Mouse (Mus musculus): ENCODE measurements around the gene Olfr625-ps1.
"Not testable (repeated sequence)": the region's sequence is repeated elsewhere in the genome, so short reads cannot be mapped to it uniquely, and the experiment has no call there.

Gene Olfr625-ps1

DNA sequence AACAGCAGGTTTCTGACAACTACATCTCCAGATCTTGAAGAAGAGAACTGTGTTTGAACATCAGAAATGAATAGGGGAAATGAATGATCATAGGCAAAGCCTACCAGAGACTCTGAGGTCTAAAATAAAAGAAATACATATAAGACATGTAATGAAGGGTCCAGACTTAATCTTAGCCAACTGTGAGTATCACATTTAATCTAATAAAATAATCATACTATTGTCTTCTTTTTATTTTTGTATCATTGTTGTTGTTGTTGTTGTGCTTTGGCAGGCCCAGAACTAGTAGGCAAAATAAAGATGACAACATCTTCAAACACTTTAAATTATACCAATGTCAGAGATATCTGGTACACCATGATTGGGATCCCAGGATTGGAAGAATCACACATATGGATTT, at the start of gene Olfr625-ps1:
TSS of gene Olfr625-ps1 (plus strand) at position 301 of the 400 bp plus-strand sequence.
- DNase-seq (ENCODE audit: low read depth, low spot score) = no peak

GRCm38 (mm10) chr7:103636795-103637194, 45.7 kb upstream of the Olfr625-ps1 start:
- DNase-seq (ENCODE audit: low read depth, low spot score) = no peak

GRCm38 (mm10) chr7:103642602-103643001, 39.9 kb upstream of the Olfr625-ps1 start, which contains the start of gene Olfr622:
Olfr622 (minus strand) TSS chr7:103642702.
- DNase-seq (ENCODE audit: low read depth, low spot score) = no peak

DNA sequence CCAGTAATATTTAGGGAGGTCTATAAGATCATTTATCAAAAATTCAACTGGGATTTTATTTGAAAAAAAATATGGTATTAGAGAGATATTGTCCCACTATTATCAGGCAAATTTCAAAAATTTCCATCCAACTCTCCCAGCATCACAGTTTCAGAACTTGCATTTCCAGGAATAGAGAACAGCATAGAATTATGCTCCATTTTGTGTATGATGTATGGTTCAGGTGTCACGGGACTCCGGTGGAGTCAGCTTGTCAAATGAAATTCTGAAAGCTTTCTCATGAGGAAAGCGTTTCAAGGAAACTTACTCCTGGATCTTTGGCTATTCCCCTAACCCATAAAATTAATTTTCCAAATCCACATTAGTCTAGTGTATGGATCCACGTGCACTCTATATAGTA, 38.5 kb upstream of the Olfr625-ps1 start:
- DNase-seq (ENCODE audit: low read depth, low spot score) = no peak

- DNase-seq (ENCODE audit: low read depth, low spot score) = no peak
Observed at GRCm38 (mm10) chr7:103663598-103663997, 18.9 kb upstream of the Olfr625-ps1 start, which contains the start of gene Olfr623. Olfr623 (minus strand) TSS chr7:103663698.

DNA sequence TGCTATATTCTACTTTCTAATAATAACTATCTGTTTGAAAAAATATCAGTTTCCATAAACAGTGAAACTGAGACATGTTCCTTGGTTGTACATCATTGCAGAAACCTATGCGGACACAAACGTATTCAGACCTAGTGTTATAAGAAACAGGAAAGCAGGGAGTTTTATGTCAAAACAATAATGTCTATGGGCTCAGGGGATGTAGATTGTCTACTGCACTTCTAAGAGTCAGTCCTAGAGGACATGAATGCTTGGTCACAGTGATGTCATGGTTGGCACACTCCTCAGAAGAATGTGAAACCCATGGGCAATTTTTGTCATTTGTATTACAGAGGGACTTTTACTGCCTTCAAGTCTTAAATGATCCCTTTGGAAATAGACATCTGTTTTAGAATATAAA, 11.4 kb upstream of the Olfr625-ps1 start, which contains the start of gene Olfr624:
TSS of gene Olfr624 (minus strand) at position 101 of the 400 bp plus-strand sequence.
- DNase-seq (ENCODE audit: low read depth, low spot score) = no peak

DNA sequence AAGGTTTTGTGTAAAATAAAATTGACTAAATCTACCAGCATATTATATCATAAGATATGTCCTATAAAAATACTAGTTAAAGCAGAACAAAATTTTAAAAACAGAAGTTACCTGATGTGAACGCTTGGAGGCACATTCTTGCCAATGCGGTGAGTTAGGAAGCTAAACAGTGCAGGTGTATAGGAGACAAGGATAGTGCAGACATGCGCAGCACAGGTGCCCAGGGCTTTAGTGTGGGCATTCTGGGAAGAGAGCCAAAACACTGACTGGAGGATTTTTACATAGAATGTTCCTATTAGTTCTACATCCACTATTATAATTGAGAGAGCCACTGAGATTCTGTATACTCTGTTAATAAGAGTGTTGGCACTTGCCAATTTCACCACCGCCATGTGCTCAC, 16.9 kb downstream of the Olfr625-ps1 start:
- DNase-seq (ENCODE audit: low read depth, low spot score) = no peak

DNA sequence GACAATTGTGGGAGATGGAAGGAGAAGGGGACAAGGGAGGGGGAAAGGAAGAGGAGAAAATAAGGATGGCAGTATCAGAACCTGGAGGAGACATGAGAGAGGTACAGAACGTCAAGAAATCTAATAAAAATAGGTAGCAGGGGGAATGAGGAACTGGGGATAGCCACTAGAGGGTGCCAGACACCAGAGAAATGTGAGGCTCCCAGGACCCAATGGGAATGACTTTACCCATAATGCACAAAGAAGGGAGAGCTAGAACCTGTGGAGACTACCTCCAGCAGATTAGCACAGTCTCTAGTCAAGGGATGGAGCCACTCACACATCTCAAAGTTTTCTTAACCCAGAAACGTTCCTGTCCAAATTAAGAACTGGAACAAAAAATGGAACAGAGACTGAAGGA, 29.5 kb downstream of the Olfr625-ps1 start:
- DNase-seq (ENCODE audit: low read depth, low spot score) = no peak

- DNase-seq (ENCODE audit: low read depth, low spot score) = no peak
Observed at GRCm38 (mm10) chr7:103714371-103714770, 31.9 kb downstream of the Olfr625-ps1 start, which contains the start of gene Olfr243. Olfr243 (plus strand) TSS chr7:103714671.

DNA sequence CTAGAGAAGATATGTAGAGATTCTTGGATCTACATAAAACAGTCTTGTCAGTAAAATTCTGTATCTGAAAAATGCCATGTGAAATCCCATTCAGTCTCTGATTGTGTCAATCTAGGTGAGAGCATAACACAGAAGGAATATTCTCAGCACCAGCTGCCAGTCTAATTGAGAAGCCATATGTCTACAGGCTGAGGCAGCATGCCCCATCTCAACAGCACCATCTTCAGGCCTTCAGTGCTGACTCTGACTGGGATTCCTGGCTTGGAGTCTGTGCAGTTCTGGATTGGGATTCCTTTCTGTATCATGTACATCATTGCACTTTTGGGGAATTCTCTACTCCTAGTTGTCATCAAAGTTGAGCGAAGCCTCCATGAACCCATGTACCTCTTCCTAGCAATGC, 33.9 kb downstream of the Olfr625-ps1 start:
- DNase-seq (ENCODE audit: low read depth, low spot score) = not testable (repeated sequence)

DNA sequence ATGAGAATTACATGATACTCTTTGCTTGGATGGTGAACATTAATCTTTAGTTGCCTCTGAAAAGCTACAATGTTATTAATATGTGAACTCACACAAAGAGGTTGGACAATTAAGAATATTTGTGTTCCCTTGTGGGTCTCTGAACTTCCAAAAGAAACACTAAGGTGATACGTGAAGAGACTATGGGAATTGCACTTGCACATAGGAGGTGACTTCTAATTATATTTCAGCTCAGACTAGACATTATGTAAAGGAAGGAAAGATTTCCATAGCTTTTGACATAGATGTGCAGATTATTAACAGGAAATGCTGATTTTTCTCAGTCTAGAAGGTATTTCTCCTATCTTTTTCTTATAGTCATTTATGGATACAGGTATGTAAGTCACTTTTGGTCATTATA, 47.6 kb downstream of the Olfr625-ps1 start, which contains the start of gene Olfr628:
TSS of gene Olfr628 (plus strand) at position 301 of the 400 bp plus-strand sequence.
- DNase-seq (ENCODE audit: low read depth, low spot score) = no peak
